Mouse (Mus musculus): ENCODE results near the gene Smco2. TPM values are rescaled to one million over a fixed set of nuclear protein-coding genes. Genes with fewer than 3 reads are reported as not detected.
A peak's percentile ranks its signal among the peaks of the same experiment; 100 is the strongest.

The Smco2 gene
- polyA plus RNA-seq, 2 experiments, result not detected

DNA sequence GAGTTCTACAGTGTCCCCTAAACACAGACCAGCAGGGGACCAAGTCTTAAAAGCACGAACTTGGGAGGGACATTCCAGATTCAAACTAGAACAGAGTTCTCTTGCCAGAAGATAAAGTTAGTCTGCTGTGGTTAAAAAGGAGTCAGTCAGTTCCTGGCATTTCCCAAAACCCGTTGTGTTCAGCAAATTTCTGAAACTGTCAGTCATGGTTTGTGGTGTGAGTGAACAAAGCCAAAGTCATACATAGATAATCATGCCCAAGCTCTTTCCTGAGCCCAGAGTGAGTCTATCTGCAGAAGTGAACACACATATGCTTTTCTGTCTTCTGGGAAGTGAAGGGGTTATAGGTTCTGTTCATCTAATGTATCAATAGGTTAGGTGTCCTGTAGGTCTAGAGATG is 58.9 kb downstream of the Smco2 start:
- Histone ChIP-seq H3K27me3 (ENCODE audit: control insufficient read depth, insufficient read depth, low read length) (no peaks in the 10 kb centered on the region), H3K4me1 (replicated peaks; ENCODE audit: control insufficient read depth in 2 of 2, insufficient read depth in 2 of 2, low read length in 1 of 2) (peaks cover 7 to 38% of the 10 kb centered on the region in 2 experiments; a peak in 3 of 4 replicates), H3K4me3 (ENCODE audit: insufficient read depth in 1 of 2, low read depth in 2 of 2, low read length in 2 of 2) (no peak overlapping the region), H3K9ac (replicated peaks) (no peak overlapping the region), H3K4me2 (ENCODE audit: low read depth) (no peak overlapping the region), H3K27ac (no peak overlapping the region), H3K36me3 (replicated peaks; ENCODE audit: control insufficient read depth, insufficient read depth, low read depth) (no peaks in the 10 kb centered on the region), H3K9me3 (ENCODE audit: control insufficient read depth, low read length) (no peaks in the 10 kb centered on the region)
- no peak for DNase-seq (ENCODE audit: low read depth in 3 of 3, low spot score in 3 of 3)
- WGBS (ENCODE audit: insufficient replicate concordance), result 9% methylated on average over 2 of the region's 2 CpGs
- TF ChIP-seq EP300 (IDR thresholded peaks at IDR 0.05; ENCODE audit: low read depth), result no peak
- ATAC-seq (ENCODE audit: insufficient read depth), result no peak

DNA sequence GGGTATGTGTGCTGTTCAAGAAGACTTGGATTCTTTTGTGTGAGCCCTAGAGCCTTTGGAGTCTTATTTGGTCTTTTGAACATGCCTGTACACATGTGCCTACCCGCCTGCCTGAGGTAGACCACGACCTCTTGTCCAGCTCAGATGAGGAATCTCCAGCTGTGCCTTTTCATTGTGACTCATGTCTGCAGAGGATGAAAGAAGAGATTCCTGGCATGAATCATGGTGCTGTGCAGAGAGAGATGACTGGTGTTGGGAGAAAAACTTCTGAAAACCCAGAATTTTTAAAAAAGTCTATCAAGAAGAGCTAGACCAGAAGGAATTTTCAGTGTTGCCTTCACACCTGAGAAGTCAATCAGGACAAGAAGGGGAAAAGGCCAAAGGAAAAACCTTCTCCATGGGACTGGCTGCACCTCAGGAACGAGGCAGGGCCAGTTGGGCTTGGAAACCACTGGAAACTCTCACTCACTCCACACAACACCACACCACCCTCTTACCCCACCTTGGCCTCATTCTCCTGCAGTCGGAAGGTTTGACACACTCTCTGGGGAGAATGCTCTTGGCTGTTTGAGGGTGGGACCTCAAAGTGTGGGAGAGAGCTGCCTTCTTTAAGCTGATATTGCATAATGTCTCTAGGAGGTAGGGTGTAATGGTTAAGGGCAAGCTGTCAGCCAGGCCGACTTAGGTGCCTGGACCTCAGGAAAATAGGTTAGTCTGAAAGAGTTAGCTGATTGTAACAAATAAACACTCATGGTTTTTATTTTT is 60.0 kb downstream of the Smco2 start:
- WGBS (ENCODE audit: insufficient replicate concordance), result 50% methylated on average over 5 of the region's 5 CpGs
- H3K9me3 ChIP-seq (ENCODE audit: control insufficient read depth, low read length), result no peaks in the 10 kb centered on the region
- DNase-seq (ENCODE audit: low read depth in 3 of 3, low spot score in 3 of 3) (no peak), ATAC-seq (ENCODE audit: insufficient read depth) (no peak)
- H3K36me3 ChIP-seq (replicated peaks; ENCODE audit: control insufficient read depth, insufficient read depth, low read depth), result no peaks in the 10 kb centered on the region
- no peak overlapping the region for H3K4me3 ChIP-seq (ENCODE audit: insufficient read depth in 1 of 2, low read depth in 2 of 2, low read length in 2 of 2)
- H3K9ac ChIP-seq (replicated peaks), result no peak overlapping the region
- H3K4me1 ChIP-seq (replicated peaks; ENCODE audit: control insufficient read depth in 2 of 2, insufficient read depth in 2 of 2, low read length in 1 of 2), result peaks cover 7 to 38% of the 10 kb centered on the region in 2 experiments; a peak in 3 of 4 replicates
- H3K4me2 ChIP-seq (ENCODE audit: low read depth), result no peak overlapping the region
- no peak for TF ChIP-seq CTCF (IDR thresholded peaks at IDR 0.05; ENCODE audit: low read depth)
- TF ChIP-seq EP300 (IDR thresholded peaks at IDR 0.05; ENCODE audit: low read depth), result no peak
- no peaks in the 10 kb centered on the region for H3K27me3 ChIP-seq (ENCODE audit: control insufficient read depth, insufficient read depth, low read length)
- H3K27ac ChIP-seq, result no peak overlapping the region

DNA sequence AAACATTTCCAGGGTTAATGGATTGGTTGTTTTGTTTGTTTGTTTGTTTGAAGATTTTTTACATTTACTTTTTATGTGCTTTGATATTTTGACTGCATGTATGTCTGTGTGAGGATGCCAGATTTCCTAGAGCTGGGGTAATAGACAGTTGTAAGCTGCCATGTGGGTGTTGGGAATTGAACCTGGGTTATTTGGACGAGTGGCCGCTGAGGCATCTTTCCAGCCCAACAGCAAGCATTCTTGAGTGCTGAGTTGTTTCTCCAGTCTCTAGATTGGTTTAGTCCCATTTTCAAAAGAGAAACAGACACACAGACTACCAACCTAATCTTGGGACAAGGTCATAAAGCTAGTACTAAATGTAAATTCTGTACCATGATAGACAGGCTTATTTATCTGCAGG is 60.9 kb downstream of the Smco2 start:
- Histone ChIP-seq H3K9me3 (ENCODE audit: control insufficient read depth, low read length) (no peaks in the 10 kb centered on the region), H3K27ac (no peak overlapping the region), H3K36me3 (replicated peaks; ENCODE audit: control insufficient read depth, insufficient read depth, low read depth) (no peaks in the 10 kb centered on the region), H3K4me3 (ENCODE audit: insufficient read depth in 1 of 2, low read depth in 2 of 2, low read length in 2 of 2) (no peak overlapping the region), H3K27me3 (ENCODE audit: control insufficient read depth, insufficient read depth, low read length) (no peaks in the 10 kb centered on the region), H3K4me1 (replicated peaks; ENCODE audit: control insufficient read depth in 2 of 2, insufficient read depth in 2 of 2, low read length in 1 of 2) (peaks cover 7 to 37% of the 10 kb centered on the region in 2 experiments; a peak in 3 of 4 replicates), H3K4me2 (ENCODE audit: low read depth) (no peak overlapping the region), H3K9ac (replicated peaks) (no peak overlapping the region)
- WGBS (ENCODE audit: insufficient replicate concordance), result 75% methylated on average over 2 of the region's 2 CpGs
- ATAC-seq (ENCODE audit: insufficient read depth) (no peak), DNase-seq (ENCODE audit: low read depth in 3 of 3, low spot score in 3 of 3) (no peak)
- TF ChIP-seq CTCF (IDR thresholded peaks at IDR 0.05; ENCODE audit: low read depth), result no peak
- no peak for TF ChIP-seq EP300 (IDR thresholded peaks at IDR 0.05; ENCODE audit: low read depth)

DNA sequence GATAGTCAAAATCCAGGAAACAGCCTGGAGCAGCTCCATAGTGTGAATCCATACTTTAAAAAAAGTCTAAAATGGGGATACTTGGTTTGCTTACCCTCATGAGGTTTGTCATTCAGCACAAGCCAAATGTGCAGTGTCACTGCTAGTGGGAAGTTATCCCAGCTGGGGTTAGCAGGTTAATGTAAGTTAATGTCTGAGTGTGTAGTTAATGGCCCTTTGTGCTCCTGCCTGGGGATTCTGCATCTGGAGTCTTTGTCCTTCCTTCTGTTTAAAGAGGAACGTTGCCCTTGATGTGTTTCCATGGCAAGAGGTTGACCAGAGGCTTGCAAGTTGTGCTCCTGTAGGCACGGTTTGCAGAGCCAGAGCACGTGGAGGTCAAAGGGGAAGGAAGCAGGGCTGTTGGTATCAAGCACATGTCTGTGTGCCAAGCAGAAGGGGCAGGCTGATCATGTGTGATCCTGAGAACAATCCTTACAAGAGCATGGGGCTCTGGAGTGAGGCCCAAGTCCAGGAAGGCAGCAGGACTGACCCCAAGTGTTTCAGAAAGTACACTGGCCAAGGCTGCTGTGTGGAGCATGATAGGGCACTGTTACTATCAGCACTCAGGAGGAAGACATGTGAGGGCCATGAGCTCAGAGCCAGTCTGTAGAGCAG is 63.1 kb downstream of the Smco2 start:
- DNase-seq (ENCODE audit: low read depth in 3 of 3, low spot score in 3 of 3) (no peak), ATAC-seq (ENCODE audit: insufficient read depth) (peak; percentile 47)
- WGBS (ENCODE audit: insufficient replicate concordance), result 11% methylated on average over 3 of the region's 3 CpGs
- H3K36me3 ChIP-seq (replicated peaks; ENCODE audit: control insufficient read depth, insufficient read depth, low read depth), result no peaks in the 10 kb centered on the region
- TF ChIP-seq CTCF (IDR thresholded peaks at IDR 0.05; ENCODE audit: low read depth) (no peak), EP300 (IDR thresholded peaks at IDR 0.05; ENCODE audit: low read depth) (no peak)
- H3K27me3 ChIP-seq (ENCODE audit: control insufficient read depth, insufficient read depth, low read length), result no peaks in the 10 kb centered on the region
- H3K9me3 ChIP-seq (ENCODE audit: control insufficient read depth, low read length), result no peaks in the 10 kb centered on the region
- no peak overlapping the region for H3K4me2 ChIP-seq (ENCODE audit: low read depth)
- H3K4me3 ChIP-seq (ENCODE audit: insufficient read depth in 1 of 2, low read depth in 2 of 2, low read length in 2 of 2), result no peak overlapping the region
- H3K4me1 ChIP-seq (replicated peaks; ENCODE audit: control insufficient read depth in 2 of 2, insufficient read depth in 2 of 2, low read length in 1 of 2), result peaks cover 0 to 22% of the 10 kb centered on the region in 2 experiments; a peak in 3 of 4 replicates
- no peak overlapping the region for H3K27ac ChIP-seq
- H3K9ac ChIP-seq (replicated peaks), result no peak overlapping the region

DNA sequence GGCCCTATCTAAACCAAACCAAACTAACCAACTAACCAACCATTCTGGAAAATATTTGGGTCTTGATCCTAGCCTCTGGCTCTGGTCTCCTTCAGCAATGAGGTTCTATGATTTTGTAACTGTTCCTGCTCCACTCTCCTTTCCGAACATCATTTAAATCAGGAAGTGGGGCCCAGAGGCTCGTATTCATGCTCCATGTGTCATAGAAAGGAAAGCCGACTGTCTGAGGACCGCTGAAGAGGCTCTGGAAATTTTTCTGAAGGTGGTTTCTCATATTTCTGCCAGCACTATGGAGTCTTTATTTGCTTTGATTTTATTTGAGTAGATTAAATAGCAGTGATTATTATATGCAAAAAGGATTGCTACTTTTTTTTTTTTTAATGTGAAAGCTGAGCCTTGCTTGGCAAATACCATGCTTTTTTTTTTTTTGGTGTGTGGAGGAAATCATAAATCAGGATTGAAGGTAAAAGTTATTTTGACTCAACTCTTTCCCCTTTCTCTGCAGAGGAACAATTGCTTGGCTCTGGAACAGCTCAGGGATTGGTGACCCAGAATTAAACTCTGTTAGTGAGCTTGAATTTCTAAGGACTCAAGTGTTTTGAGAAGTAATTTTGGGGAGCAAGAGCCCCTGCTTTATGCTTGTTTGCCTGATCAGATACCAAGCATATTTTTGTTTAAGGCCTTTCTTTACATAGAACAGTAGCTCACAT is 63.7 kb downstream of the Smco2 start:
- no peak overlapping the region for H3K9ac ChIP-seq (replicated peaks)
- no peaks in the 10 kb centered on the region for H3K27me3 ChIP-seq (ENCODE audit: control insufficient read depth, insufficient read depth, low read length)
- H3K27ac ChIP-seq, result no peak overlapping the region
- peaks cover 0 to 18% of the 10 kb centered on the region in 2 experiments; a peak in 3 of 4 replicates for H3K4me1 ChIP-seq (replicated peaks; ENCODE audit: control insufficient read depth in 2 of 2, insufficient read depth in 2 of 2, low read length in 1 of 2)
- 27% methylated on average over 4 of the region's 4 CpGs for WGBS (ENCODE audit: insufficient replicate concordance)
- no peak overlapping the region for H3K4me3 ChIP-seq (ENCODE audit: insufficient read depth in 1 of 2, low read depth in 2 of 2, low read length in 2 of 2)
- ATAC-seq (ENCODE audit: insufficient read depth) (no peak), DNase-seq (ENCODE audit: low read depth in 3 of 3, low spot score in 3 of 3) (no peak)
- no peaks in the 10 kb centered on the region for H3K9me3 ChIP-seq (ENCODE audit: control insufficient read depth, low read length)
- no peaks in the 10 kb centered on the region for H3K36me3 ChIP-seq (replicated peaks; ENCODE audit: control insufficient read depth, insufficient read depth, low read depth)
- TF ChIP-seq EP300 (IDR thresholded peaks at IDR 0.05; ENCODE audit: low read depth) (no peak), CTCF (IDR thresholded peaks at IDR 0.05; ENCODE audit: low read depth) (no peak)
- H3K4me2 ChIP-seq (ENCODE audit: low read depth), result no peak overlapping the region
